Mouse (Mus musculus) liver, embryonic 11.5 days (tissue): Measurements from ENCODE around the gene B4galt5. TPM values are rescaled to one million over a fixed set of nuclear protein-coding genes. Genes with fewer than 3 reads are reported as not detected.

ENCODE experiments used
- ATAC-seq: fragments of 200-750 bp; cut with Nextera tagmentation; replicated peaks from 2 replicates; pipeline ENCODE4 v1.8.0; 2017; ENCODE audit warnings: moderate number of reproducible peaks, mild to moderate bottlenecking, moderate TSS enrichment, moderate library complexity; ENCODE audit not compliant: low FRiP score
- DNase-seq: peaks from one replicate; pipeline ENCODE4 v3.0.0-alpha.2; 2017; ENCODE audit warnings: low spot score
- H3K27ac ChIP-seq: fragments of 300-500 bp; sonication (generic); 2 replicates; pipeline ENCODE4 v1.5.1; 2014; ENCODE audit warnings: mild to moderate bottlenecking, low read depth, low read length, control low read depth
- H3K27me3 ChIP-seq: fragments of 300-500 bp; sonication (generic); replicated peaks from 2 replicates; pipeline ENCODE4 v1.6.1; 2014; ENCODE audit warnings: low read length, mixed read lengths; ENCODE audit not compliant: control insufficient read depth, insufficient read depth
- H3K36me3 ChIP-seq: fragments of 300-500 bp; sonication (generic); 2 replicates; pipeline ENCODE4 v1.6.1; 2014; ENCODE audit warnings: mild to moderate bottlenecking, low read length, moderate library complexity, mixed read lengths; ENCODE audit not compliant: control insufficient read depth, insufficient read depth
- H3K4me1 ChIP-seq: fragments of 300-500 bp; sonication (generic); replicated peaks from 2 replicates; pipeline ENCODE4 v1.6.1; 2014; ENCODE audit warnings: low read length, mixed read lengths; ENCODE audit not compliant: control insufficient read depth, insufficient read depth
- H3K4me2 ChIP-seq: fragments of 300-500 bp; sonication (generic); 2 replicates; pipeline ENCODE4 v1.6.1; 2014; ENCODE audit warnings: mild to moderate bottlenecking, control low read depth, moderate library complexity
- H3K4me3 ChIP-seq: fragments of 300-500 bp; sonication (generic); 2 replicates; pipeline ENCODE4 v1.5.1; 2014; ENCODE audit warnings: low read depth, low read length, control low read depth
- H3K9ac ChIP-seq: fragments of 300-500 bp; sonication (generic); 2 replicates; pipeline ENCODE4 v1.6.1; 2014; ENCODE audit warnings: low read depth, low read length, control low read depth
- H3K9me3 ChIP-seq: fragments of 300-500 bp; sonication (generic); 2 replicates; pipeline ENCODE4 v1.6.1; 2016; ENCODE audit warnings: low read length, inconsistent platforms, mixed read lengths; ENCODE audit not compliant: control insufficient read depth
- WGBS: fragments of 180-500 bp; shearing (Covaris S2); extraction: QIAGEN DNeasy Blood & Tissue Kit; methylation state at CpG from one replicate; pipeline ENCODE4 v1.1.7; 2014; 5-methylcytosine and 5-hydroxymethylcytosine counted together
- polyA plus RNA-seq: library from polyadenylated mRNA; unstranded; fragments of >200 nt; fragmentation: Nextera tagmentation; extraction: Ambion mirVana; gene quantifications from 2 replicates; pipeline ENCODE4 v1.2.1, GENCODE M21; 2014

B4galt5 gene
- polyA plus RNA-seq, 1 experiment from 2014 or later: 11.8 TPM

DNA sequence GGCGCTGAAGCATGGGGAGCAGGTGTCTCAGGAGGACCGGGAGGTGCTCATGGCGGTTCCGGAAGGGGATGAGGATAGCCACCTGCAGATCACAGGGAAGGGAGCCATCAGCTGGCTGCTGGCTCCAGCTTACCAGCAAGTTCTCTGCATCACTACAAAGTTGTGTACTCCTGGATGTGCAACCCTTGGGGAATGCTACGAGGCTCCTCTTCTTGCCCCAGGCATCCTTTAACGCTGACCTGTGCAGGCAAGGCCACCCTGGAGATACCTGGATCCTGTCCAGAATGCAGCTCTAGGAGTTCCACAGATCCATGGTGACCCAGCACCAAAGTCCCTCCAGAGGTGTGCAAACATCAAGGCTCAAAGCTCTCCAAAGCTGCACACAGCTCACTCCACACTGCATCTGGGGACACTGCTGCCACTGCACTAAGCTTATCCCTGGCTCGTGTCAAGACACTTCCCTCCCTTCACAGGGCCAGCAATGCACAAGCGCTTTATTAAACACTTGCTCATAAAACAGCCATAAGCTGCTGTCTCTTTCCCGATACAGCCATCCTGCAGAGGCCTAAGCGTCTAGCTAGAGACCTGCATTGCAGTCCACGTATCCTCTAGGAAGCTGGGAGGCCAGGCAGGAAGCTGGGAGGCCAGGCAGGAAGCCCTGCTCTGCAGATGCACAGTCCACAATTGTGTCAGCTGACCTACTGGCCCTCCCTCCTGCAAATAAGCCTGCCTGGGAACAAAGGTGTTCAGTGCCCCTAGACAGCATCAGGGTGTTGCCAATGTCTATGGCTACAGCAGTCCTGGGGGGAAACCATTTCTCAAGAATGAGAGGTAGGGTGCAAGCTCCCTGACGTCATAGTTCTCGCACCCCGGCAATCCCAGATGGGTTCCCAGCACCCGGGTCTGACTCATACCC lies 42.1 kb downstream of the B4galt5 start:
- DNase-seq (no peak), ATAC-seq (no peak)
- Histone ChIP-seq H3K27ac (no peak overlapping the region), H3K4me2 (no peak overlapping the region), H3K27me3 (no peaks in the 10 kb centered on the region), H3K9me3 (no peaks in the 10 kb centered on the region), H3K4me1 (peaks cover 3% of the 10 kb centered on the region; the same call in 1 of the 2 replicates), H3K9ac (no peak overlapping the region), H3K4me3 (no peak overlapping the region), H3K36me3 (peaks cover 19% of the 10 kb centered on the region; the same call in 1 of the 2 replicates)
- WGBS: 83% methylated on average over 15 of the region's 15 CpGs

DNA sequence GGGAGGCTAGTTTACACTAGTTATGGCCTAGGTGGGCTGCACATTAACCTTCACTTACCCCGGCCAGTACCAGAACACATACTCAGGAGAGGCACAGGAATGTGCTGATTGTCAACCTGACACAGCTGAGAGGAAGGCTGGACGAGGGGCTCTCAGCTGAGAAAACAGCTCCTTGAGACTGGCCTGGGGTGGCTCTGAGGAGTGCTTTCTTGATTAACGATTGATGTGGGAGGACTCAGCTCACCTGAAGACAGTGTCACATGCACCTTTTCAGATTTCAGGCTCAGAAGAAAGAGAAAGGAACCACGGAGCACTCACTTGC lies 42.7 kb downstream of the B4galt5 start:
- 82% methylated on average over 4 of the region's 4 CpGs for WGBS
- Histone ChIP-seq H3K27me3 (no peaks in the 10 kb centered on the region), H3K9me3 (no peaks in the 10 kb centered on the region), H3K9ac (no peak overlapping the region), H3K36me3 (peaks cover 21% of the 10 kb centered on the region; the same call in 1 of the 2 replicates), H3K27ac (no peak overlapping the region), H3K4me1 (peaks cover 3% of the 10 kb centered on the region; the same call in 1 of the 2 replicates), H3K4me3 (no peak overlapping the region), H3K4me2 (no peak overlapping the region)
- no peak for DNase-seq
- no peak for ATAC-seq

DNA sequence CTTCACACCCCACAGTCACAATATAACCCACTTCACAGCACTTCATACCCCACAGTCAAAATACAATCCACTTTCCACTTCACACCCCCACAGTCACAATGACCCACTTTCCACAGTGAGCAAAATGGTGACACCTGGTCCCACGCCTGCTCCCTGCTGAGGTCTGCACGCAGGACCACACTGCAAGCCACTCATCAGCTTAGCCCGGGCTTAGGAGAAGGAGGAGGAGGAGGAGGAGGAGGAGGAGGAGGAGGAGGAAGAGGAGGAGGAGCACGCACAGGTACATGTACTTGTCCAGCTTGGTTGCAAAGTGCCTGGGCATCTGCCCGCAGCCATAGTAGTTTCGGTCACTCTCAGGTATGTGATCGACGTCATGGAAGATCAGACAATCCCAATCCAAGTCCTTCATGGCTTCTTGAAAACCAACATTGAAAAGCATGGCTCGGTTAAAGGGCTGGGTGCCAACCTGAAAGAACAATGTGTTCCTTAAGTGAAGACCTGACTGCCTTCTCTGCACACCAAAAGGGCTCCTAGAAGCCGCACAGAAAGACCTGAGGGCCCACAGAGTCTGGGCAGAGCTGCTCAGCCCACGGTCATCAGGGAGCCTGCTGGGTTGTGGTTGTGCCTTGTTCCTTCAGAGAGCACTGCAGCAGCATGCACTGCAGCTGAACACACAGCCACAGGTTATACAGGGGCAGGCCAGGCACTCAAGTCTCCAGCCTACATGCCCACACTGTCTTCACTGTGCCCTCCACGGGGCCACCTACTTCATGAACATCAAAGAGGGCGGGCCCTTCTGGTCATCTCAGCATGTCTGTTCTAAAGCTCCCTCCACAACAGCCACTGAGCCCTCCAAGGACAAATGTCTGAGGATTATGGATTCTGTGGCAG lies 43.4 kb downstream of the B4galt5 start:
- H3K4me2 ChIP-seq: no peak overlapping the region
- no peak overlapping the region for H3K9ac ChIP-seq
- DNase-seq (no peak), ATAC-seq (no peak)
- 88% methylated on average over 12 of the region's 13 CpGs for WGBS
- H3K36me3 ChIP-seq: peaks cover 21% of the 10 kb centered on the region; the same call in 1 of the 2 replicates
- H3K9me3 ChIP-seq: no peaks in the 10 kb centered on the region
- no peak overlapping the region for H3K27ac ChIP-seq
- peaks cover 3% of the 10 kb centered on the region; the same call in 1 of the 2 replicates for H3K4me1 ChIP-seq
- no peak overlapping the region for H3K4me3 ChIP-seq
- no peaks in the 10 kb centered on the region for H3K27me3 ChIP-seq

DNA sequence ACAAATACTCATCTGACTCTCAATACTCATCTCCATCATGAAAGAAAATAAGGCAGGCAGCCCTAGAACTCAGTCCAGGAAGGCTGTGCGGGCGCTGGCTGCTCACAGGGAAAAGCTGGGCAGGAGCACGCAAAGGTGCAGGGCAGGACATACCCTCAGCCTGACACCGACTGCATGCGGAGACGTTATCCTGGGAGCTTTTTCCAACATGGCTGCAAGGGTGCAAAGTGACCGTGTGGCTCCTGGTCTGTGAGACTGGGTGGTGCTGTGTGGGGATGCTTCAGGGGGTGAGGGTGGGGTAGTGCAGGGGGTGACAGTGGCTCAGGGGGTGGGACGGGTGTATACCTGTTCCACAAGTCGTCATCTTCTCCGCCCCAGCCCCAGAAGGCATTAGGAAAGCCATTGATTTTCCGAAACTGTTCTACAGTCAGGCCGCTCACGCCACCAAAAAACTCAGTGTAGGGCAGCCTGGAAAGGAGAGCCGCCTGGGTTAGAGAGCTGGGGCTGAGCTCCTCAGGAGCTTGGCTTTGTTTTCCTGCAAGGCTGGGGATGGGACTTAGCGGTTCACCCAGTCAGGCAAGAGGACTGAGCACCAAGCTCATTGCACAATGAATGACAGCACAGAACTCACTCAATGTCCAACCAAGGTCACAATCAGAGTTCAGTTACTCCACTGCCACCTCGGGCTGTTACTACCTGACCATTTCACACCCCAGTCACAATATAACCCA lies 44.2 kb downstream of the B4galt5 start:
- no peaks in the 10 kb centered on the region for H3K27me3 ChIP-seq
- H3K9me3 ChIP-seq: no peaks in the 10 kb centered on the region
- H3K27ac ChIP-seq: no peak overlapping the region
- DNase-seq (no peak), ATAC-seq (no peak)
- 88% methylated on average over 16 of the region's 16 CpGs for WGBS
- H3K4me2 ChIP-seq: no peak overlapping the region
- peaks cover 10% of the 10 kb centered on the region for H3K4me1 ChIP-seq
- H3K9ac ChIP-seq: no peak overlapping the region
- H3K4me3 ChIP-seq: no peak overlapping the region
- peaks cover 21% of the 10 kb centered on the region; the same call in 1 of the 2 replicates for H3K36me3 ChIP-seq

DNA sequence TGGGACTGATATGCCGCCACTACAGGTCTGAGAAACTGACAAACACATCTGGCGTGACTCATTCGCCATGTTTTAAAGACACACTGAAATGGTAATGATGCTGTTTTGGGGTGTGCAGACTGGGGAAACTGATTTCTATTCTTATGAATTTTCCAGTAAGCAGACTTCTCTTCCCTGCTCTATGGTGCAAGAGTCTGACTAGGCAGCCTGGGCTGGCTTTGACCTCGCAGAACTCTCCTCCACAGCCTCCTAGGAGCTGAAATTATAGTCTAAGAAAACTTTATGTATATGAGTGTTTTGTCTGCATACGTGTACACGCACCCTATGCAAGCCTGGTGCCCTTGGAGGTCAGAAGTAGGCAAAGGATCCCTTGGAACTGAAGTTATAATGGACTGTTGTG lies 45.2 kb downstream of the B4galt5 start:
- Histone ChIP-seq H3K4me1 (peaks cover 20% of the 10 kb centered on the region), H3K9ac (no peak overlapping the region), H3K9me3 (no peaks in the 10 kb centered on the region), H3K4me3 (no peak overlapping the region), H3K36me3 (peaks cover 20% of the 10 kb centered on the region; the same call in 1 of the 2 replicates), H3K27me3 (no peaks in the 10 kb centered on the region), H3K4me2 (no peak overlapping the region), H3K27ac (no peak overlapping the region)
- DNase-seq (no peak), ATAC-seq (no peak)
- WGBS: 91% methylated on average over 6 of the region's 6 CpGs

DNA sequence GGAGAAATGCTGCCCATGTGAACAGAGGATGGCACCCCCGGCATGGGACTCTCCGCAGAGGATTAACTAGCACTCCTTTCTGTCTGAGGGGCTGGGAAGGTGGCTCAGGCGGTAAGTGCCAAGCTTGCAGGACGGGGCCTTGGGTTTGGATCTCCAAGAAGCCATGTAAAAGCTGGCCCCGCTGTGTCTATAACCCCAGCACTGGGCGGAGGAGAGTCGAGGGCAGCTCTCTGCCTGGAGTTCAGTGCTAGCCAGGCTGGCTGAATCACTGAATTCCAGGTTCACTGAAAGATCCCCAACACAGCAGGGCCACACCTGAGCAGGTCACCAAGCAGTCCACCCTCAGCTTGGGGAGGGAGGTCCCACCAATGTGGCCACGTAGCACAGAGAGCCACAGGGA lies 45.8 kb downstream of the B4galt5 start:
- H3K9me3 ChIP-seq: no peaks in the 10 kb centered on the region
- DNase-seq (no peak), ATAC-seq (no peak)
- no peak overlapping the region for H3K9ac ChIP-seq
- peaks cover 19% of the 10 kb centered on the region; the same call in 1 of the 2 replicates for H3K36me3 ChIP-seq
- no peak overlapping the region for H3K4me3 ChIP-seq
- no peaks in the 10 kb centered on the region for H3K27me3 ChIP-seq
- 88% methylated on average over 8 of the region's 8 CpGs for WGBS
- no peak overlapping the region for H3K4me2 ChIP-seq
- peaks cover 21% of the 10 kb centered on the region for H3K4me1 ChIP-seq
- H3K27ac ChIP-seq: no peak overlapping the region

DNA sequence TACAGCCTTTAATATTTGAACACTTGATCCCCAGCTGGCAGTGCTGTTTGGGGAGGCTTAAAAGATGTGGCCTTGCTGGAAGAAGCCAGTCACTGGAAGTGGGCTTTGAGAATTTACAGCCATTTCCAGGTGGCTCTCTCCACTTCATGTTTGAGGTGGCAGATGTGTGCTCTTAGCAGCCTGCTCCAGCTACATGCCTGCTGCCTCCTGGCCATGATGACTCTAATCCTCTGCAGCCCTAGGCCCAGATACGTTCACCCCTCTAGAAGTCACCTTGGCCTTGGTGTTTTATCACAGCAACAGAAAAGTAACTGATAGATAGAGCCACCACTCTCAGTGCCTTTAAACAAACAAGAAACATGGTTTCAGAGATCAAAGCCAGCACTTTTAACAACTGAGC lies 46.3 kb downstream of the B4galt5 start:
- ATAC-seq (no peak), DNase-seq (no peak)
- H3K27me3 ChIP-seq: no peaks in the 10 kb centered on the region
- WGBS: 60% methylated on average over 1 of the region's 1 CpGs
- no peak overlapping the region for H3K4me2 ChIP-seq
- no peaks in the 10 kb centered on the region for H3K9me3 ChIP-seq
- peaks cover 19% of the 10 kb centered on the region; the same call in 1 of the 2 replicates for H3K36me3 ChIP-seq
- no peak overlapping the region for H3K27ac ChIP-seq
- no peak overlapping the region for H3K4me3 ChIP-seq
- no peak overlapping the region for H3K9ac ChIP-seq
- H3K4me1 ChIP-seq: peaks cover 19% of the 10 kb centered on the region

DNA sequence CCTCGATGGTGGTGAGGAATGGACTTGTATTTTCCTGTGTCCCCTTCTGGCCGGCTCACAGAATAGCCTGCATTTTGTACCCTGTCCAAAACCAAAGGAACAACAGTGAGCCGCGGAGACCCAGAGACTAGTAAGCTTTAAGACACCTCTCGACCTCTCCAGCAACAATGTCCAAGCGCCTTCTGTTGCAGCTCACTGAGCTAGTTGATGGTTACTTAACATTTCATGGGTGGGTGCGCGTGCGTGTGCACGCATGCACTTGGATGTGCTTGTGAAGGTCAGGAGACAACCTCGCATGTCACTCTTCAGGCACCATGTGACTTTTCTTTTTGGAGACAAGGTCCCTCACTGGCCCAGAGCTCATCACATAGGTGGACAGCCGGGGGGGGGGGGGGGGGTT lies 47.0 kb downstream of the B4galt5 start:
- 90% methylated on average over 12 of the region's 12 CpGs for WGBS
- Histone ChIP-seq H3K9me3 (no peaks in the 10 kb centered on the region), H3K4me3 (no peak overlapping the region), H3K9ac (no peak overlapping the region), H3K4me1 (peaks cover 18% of the 10 kb centered on the region), H3K27me3 (no peaks in the 10 kb centered on the region), H3K36me3 (peaks cover 19% of the 10 kb centered on the region; the same call in 1 of the 2 replicates), H3K4me2 (no peak overlapping the region), H3K27ac (no peak overlapping the region)
- DNase-seq: no peak
- no peak for ATAC-seq
